Mouse (Mus musculus) forelimb bud, embryonic 11.5 days (tissue): ENCODE results near the gene Rab12.
"Not testable (repeated sequence)": the region's sequence is repeated elsewhere in the genome, so short reads cannot be mapped to it uniquely, and the experiment has no call there.

Experiments used
- DNase-seq: peaks from one replicate; pipeline ENCODE4 v3.0.0-alpha.2; 2012; ENCODE audit warnings: low read depth, low spot score

Gene Rab12

DNA sequence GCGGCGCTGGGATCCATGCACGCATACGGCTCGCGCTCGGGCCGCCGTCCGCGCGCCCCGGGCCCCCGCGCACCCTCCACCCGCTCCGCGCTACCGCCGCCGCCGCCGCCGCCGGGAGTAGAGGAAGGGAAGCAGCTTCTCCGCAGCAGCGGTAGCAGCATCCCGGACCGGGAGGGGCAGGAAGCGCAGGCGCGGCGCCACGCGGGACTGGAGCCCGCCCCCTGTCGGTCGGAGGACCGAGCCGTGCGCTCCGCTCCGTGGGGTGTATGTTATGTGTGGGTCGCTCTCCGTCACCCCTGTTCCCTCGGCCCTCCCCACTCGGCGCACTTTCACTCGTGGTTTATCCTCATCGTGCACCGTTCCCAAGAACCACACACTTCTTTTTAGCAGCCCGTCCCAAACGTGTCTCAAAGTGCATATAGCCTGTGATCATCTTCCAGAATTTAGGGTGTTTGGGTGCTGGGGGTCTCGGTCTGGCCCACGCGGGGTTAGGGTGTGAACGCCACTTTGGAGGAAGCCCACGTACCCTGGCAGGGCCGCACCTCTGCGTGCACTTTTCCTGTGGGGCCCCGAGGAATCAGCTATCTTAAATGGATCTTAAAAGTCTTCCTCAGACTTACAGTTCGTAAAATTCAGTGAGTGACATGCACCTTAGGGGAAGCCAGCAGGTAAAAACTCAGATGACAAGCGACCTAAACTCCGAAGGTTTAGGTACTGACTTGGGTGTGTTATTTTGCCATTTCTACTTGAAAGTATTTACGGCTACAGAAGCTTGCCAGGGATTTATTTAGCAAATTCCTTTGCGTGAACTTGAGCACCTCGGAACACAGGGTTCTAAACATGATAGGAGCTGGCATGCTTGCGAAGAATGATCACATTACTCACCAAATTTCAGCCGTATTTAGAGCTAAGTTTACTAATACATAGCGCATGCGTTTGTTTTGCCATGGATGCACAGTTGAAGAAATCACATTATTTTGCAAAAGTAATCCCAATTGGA is at the start of gene Rab12:
Rab12 (minus strand) TSS at position 176 of the 1,000 bp plus-strand sequence.
- DNase-seq = peak; percentile 84

DNA sequence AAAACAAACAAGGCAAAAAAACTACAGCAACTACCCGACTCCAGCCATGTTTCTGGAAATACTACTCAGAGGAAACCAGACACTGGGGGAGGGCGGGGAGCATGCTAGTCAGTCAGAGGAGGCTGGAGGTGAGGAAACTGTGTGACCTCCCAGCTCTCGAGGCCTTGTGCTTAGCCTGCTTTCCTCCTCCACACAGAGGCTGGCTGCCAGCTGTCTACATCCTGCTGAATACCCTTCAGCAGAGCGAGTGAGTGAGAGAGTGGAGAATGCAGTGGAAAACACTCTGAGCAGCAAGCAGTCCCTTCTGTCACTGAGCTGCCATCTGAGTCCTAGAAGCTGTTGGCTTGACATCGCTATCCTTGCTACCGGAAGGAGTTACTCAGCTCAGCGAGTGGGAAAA is 44.7 kb upstream of the Rab12 start:
- DNase-seq = peak; percentile 5

DNA sequence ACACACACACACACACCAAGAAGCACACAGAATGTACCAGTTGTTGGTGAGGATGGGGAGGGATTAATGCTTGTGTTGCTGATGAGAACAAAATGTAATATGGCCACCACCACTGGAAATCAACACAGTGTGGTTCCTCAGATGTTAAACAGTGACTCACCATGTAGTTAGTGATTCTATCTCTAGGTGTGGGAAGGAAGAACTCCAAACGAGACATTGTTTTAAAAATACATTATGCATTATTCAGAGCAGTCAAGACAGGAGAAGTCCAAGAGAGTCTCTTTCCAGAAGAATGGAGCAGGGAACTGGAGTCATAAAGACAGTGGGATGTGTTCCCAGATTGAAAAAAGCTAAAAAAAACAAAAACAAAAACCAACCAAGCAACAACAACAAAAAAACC is 44.0 kb upstream of the Rab12 start:
- DNase-seq = no peak

DNA sequence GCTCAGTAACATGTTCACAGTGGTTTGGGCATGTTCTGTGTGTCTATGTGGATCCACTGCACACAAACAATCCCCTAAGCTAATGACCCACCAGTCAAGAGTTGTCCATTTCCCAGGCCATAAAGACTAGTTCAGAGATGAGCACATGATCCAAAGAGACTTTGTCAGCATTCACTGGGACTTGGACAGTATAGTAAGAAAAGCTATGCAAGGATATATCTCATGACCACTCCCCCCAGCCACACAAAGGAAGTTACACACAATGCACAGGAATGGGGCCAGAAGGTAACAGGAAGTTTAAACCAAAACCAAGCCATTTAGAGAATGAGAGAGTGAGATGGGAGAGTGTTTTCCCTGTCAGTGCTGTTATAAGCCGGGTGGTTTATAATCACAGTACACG is 41.9 kb upstream of the Rab12 start:
- no peak for DNase-seq

DNA sequence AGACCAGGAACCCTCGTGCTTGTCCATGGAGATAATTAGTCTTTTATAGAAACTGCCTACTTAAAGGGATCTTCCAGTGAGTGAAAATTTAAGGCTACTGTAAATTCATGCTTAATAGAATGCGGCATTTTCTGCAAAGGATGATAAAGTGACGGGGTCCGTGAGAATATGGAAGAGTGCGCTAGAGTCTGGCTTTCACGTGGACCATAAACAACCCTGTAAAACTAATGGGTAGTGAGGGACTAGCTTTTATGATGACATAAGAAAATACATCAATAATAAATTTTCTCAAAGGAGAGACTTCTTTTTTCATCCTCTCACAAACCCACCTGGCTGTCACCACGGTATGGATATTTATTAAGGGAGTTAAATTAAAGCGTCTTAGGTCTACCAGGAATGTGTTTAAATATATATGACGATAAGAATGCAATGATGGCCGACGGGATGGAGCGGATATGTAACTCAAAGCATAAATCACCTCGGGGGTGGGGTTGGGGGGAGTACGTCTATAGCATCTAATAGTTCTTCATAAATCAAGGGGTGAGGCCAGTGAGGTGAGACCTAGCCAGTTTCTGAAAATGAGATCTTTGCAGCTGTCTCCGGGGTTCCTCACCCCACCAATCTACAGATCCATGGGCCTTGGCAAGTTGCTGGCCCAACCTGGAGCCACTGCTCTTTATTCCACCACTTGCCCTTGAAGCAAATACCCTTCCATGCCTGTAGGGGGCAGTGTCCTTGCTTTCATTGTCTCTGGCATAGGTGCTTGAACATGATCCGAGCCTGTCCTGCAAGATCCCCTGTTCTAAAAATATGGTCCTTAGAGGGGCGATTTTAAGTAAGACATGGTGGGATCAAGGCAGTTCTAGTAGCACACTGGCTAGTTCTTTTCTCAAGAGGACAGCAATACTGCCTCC is 39.1 kb upstream of the Rab12 start:
- DNase-seq = no peak

DNA sequence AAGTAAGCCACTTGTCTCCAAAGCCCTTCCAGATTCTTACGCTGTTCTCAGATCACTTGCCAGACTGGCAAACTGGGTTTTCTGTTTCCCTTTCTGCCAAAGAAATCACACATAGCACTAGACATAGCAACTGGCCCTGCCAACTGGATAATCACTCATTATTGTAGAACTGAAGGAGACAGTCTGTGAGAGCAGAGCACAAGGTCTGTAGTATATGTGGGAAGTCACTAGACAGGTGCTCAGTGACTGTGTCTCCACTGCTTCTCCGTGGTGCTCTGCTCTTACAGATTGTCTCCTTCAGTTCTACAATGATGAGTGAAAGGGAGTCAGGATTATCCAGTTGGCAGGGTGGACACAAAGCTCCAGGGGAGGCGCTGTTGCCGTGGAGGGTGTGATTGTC is 33.2 kb upstream of the Rab12 start:
- no peak for DNase-seq

DNA sequence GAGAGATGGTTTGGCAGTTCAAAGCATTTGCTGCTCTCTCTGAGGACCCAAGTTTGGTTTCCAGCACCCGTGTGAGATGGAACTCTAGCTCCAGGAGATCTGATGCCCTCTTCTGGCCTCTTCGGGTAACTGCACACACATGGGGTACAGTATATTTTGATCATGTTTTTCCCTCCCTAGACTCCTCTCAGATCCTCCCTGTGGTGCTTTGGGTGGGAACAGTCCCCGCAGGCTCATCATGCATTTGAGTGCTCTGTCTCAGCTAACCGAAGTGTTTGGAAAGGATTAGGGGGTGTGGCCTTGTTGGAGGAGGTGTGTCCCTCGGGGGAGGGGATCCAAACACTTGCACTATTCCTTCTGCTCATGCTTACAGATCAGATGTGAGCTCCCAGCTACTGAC is 31.0 kb upstream of the Rab12 start:
- DNase-seq = no peak

DNA sequence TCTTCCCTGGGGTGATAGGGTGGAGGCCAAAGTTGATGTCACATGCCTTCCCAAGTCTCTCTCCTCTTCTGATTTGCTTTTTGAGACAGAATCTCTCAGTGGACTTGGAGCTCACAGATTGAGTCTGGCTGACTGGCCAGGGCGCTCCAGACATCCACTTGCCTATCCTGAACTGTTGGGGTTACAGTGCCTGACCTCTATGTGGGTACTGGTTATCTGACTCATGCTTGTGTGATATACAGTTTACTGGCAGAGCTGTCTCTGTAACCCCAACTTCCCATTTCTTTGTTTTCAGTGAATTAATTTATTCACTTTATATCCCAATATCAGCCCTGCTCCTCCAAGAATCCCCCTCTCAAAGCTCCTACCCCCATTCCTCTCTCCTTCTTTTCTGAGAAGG is 12.8 kb upstream of the Rab12 start:
- no peak for DNase-seq

DNA sequence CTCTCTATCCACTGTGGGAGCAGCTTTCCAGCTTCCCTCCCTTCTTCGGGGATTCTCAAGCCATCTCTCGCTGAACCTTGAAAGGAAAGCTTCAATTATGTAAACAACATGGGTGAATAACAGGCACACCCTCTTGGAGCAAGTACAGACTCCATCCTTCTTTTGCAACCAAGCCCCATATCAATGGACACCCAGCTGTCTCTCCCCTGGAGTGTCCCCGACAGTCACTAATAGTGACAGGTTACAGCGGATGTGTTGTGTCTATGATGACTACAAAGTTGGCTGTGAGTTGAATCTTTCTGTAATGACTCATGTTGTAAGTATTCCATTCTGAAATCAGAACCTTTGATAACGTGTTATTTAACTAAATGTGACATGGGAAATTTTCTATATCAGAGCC is 3.9 kb upstream of the Rab12 start:
- DNase-seq = no peak

DNA sequence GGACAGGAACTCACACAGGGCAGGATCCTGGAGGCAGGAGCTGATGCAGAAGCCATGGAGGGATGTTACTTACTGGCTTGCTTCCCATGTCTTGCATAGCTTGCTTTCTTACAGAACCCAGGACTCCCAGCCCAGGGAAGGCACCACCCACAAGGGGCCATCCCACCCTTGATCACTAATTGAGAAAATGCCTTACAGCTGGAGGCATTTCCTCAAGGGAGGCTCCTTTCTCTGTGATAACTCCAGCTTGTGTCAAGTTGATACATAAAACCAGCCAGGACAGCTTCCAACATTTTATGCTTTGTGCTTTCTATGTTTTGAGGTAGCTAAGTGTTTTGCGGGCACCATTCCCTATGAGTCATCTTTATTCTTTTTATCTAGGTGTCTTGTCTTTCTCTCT is 3.1 kb upstream of the Rab12 start:
- not testable (repeated sequence) for DNase-seq

DNA sequence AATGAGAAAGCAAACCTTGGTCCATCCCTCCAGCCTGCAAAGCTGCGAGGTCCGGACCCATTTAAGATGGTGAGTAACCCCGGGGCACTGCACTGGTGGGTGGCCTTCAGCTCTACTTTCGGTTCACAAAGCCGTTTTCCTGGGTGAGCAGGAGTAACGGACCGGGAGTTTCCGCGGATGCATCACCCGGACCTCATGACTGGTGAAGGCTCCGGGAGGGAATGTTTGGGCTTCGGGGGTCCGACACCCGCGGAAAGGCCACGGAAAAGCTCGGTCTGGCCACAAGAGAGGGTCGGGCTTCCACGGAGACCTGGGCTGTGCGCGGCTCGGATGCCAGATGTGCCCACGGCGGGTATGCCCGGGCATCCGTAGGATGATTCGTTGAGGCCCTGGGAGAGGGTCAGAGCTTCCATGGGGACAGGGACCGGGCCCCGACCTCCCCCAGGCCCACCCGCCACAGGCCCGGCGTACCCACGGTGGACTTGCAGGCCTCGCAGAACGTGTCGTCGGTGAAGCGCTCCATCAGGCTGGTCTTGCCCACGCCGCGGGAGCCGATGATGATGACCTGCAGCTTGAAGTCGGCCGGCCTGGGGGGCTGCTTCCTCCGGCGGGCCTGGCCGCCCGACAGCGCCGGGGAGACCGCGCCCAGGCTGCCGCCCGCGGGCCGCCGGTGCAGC is 514 bp downstream of the Rab12 start:
- DNase-seq = peak; percentile 23

DNA sequence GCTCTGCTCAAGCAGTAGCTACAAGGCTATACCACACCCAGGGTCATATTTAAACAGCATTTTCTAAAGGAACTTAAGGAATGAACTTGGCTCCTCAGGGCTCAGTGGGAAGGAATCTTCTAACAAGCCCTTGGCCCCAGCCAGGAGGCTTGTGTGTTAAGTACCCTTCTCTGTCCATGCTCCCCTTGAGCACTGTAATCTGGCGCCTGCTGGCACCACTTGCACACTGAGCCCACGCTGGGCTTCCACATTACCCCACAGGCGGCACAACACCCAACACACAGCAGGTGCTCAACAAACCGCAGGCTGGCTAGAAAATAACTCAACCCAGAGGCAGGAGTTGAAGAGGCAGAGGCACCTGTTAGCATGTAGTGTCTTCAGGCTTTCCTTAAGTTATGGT is 2.6 kb downstream of the Rab12 start:
- no peak for DNase-seq

DNA sequence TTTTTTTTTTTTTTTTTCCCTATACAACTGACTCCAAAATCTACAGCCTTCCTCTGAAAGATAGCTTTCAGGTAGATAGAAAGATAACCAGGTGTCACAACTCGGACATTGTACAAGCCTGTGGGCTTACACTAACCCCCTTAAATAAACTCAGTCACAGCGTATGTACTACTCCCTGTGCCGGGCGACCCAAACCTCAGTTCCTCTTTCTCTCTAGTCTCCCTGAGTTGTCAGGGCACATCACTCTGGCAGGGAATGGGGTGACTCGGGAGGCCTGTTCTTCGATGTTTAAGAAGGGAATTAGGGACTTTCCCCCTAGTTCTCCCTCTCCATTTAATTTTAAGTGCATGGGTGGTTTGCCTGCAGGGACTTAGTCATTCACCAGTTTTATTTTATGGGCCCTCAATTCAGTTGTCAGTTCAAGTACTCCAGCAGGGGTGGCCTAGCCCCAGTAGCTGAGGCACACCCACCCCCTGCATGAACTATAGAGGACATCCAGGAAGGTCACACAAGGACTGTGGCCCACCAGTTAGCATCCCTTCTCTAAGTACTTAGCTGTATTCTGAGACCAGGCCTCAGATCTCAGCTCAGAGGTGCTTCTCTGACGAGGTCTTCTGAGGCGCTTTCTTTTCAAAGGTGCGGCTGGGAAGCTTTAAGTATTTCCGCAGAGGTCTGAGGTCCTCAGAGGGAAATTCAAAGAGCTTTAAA is 5.1 kb downstream of the Rab12 start:
- DNase-seq = no peak

DNA sequence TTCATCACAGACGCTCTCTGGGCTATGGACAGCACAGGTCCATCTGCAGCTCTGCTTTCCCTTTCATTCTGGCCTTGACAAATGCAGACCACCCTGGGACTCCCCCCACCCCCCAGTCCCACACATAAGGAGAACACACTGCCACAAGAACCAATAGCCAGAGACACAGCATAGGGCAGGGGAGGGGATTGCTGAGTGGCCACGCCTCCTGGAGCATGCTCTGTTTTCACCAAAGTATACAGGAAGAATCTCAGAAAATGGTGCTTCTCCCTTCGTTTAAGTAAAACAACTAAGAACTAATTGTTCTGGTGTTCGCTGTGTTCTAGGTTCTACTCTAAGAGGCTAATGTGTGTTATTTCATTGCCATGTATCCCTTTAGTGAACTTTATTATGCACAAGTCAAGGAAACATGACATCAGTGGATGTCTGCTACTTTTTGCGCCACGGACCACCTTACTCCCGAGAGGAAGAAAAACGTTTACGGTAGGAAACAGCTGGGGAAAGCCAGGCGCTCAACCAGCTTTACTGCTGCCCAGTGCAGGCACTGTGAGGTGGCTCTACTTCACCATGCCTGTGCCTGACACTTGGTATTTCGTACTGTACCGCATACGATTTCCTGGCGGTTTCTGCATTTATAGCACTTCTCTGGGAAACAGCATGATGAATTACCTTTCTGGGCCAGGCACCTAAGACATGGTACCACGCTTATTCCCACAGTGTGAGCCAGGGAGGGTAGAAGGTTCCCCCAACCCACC is 7.2 kb downstream of the Rab12 start:
- DNase-seq = no peak

DNA sequence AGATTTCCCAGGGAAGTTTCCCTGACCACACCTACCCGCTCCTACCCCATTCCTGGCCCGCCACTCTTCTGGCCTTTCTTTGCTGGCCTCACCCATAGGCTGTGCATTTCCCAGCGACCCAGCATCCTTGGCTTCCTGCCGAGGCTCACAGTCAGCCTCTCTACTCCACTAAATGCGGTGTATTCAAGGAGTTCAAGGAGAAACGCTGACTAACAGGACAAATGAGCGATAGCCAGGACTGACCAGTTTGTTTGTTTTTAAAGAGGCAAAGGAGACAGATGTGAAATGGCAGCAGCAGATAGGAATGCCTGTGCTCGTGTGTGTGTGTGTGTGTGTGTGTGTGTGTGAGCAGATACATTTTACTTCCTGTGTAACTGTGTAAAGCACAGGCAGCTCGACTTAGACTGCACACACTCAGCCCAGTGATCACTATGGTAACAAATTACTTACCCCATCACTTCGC is 9.3 kb downstream of the Rab12 start:
- DNase-seq = no peak

DNA sequence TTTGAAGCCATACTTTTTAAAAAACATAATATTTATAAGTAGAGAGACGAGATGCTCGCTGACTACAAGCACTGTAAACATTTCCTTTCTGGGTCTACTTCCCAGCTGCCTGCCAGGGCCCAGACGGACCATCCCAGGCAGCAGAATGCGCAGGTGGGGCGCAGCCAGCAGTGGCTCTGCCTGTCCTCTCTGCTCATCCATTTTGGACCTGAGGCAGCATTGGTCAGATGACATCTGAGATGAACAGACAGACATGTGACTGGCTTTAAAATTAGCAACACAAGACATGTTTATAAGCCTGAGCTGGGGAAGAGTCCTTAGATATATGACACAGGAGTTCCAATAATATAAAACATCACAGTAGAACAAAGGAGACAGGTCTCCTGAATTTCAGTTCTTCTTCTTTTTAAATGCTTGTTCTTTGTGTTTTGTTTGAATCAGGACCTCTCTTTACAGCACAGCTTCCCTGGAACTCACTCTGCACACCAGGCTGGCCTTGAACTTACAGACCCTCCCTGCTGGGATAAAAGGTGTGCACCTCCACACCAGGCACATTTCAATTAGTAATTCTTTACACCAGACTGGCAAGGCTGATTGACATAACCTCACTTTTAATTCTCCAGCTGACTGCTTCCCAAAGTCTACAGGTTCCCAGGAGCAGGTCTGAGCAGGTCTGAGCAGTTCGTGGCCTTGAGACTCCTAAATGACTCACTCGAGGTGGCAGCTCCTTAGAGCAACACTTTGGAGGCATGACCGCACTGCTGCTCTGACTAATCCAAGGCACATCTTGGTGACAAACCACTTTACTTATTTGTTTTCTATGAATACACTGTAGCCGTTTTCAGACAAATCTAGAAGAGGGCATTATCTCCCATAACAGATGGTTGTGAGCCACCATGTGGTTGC is 12.2 kb downstream of the Rab12 start:
- no peak for DNase-seq

DNA sequence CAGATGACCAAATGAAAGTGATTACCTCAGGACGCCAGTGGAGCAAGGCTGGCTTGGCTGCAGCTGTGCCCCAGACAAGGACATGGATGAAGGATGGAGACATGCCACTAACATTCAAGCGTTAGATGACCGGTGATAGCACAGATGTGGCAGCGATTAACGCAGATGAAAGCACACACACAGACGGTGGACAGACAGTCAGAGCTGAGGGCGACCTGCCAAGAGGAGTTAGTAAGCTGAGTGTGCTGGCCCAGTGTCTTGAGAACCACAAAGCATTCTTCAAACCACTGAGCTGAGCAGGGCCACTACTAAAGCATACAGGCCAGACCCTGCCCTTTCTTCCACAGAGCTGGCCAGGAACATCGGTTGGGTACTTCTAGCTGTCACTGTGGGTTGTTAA is 14.6 kb downstream of the Rab12 start:
- no peak for DNase-seq

DNA sequence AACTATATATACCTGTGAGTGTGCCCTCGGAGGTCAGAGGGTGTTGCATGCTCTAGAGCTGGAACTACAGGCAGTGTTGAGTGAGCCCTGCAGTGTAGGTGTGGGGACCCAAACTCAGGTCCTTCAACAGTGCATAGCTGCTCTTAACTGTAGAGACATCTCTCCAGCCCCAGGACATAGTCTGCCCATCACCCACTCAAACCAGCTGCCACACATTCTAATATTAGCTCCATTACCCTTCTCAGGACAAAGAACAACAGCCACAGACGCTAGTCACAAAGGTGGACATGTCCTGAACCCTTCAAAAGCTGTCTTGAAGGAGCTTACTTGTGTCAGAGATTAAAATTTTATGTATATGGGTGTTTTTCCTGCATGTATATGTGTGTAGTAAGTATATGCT is 15.3 kb downstream of the Rab12 start:
- DNase-seq = no peak

DNA sequence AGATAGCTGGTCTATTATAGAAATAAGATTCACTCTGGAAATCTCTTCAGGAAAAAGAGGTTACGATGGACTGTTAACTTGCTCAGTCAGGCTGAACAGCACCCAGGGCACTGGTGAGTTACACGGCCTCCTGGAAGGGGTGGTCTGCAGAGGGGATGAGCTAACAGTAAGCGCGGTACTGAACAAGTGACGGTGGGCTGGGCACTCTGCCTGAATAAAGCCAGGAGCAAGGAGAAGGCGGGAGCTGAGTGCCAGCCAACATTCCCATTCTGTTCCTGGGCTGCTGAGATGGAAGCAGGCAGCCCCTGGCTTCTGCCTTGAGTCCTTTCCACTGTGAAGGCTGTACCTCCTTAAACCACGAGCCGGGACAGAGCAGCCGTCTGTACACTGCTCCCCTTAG is 16.1 kb downstream of the Rab12 start:
- DNase-seq = no peak
